Mouse (Mus musculus) thymus, adult 2 months (tissue): Measurements from ENCODE around the gene Gm20388.

ENCODE experiments used
- CTCF ChIP-seq: fragments of 200-500 bp; IDR thresholded peaks from 2 replicates; pipeline ENCODE4 v1.5.1; 2012; ENCODE audit warnings: mild to moderate bottlenecking, control low read depth, low read length, moderate library complexity, borderline replicate concordance; ENCODE audit not compliant: control insufficient read depth, poor library complexity, insufficient read depth; ENCODE audit errors: extremely low read depth
- POLR2A ChIP-seq: fragments of 200-500 bp; IDR thresholded peaks from 2 replicates; pipeline ENCODE4 v1.6.1; 2012; ENCODE audit warnings: mild to moderate bottlenecking, low read length, control low read depth, moderate library complexity; ENCODE audit not compliant: control insufficient read depth, poor library complexity, insufficient read depth; ENCODE audit errors: extremely low read depth

- TF ChIP-seq CTCF (no peak), POLR2A (peak; percentile 73)
Measured at GRCm38 (mm10) chr8:123101735-123102685, 3191.4 kb downstream of the Gm20388 start, which contains the start of gene Rpl13.
